Mouse (Mus musculus) intestine, embryonic 15.5 days (tissue): ENCODE results near the gene Ube2k. TPM values are rescaled to one million over a fixed set of nuclear protein-coding genes. Genes with fewer than 3 reads are reported as not detected.
A peak's percentile ranks its signal among the peaks of the same experiment; 100 is the strongest.

Experiments
- ATAC-seq: fragments of 200-750 bp; cut with Nextera tagmentation; 2 replicates; pipeline ENCODE4 v1.8.0; 2017; ENCODE audit warnings: moderate TSS enrichment, moderate library complexity
- H3K27ac ChIP-seq: fragments of 300-500 bp; sonication (generic); 2 replicates; pipeline ENCODE4 v1.5.1; 2015; ENCODE audit warnings: mild to moderate bottlenecking, inconsistent platforms
- H3K27me3 ChIP-seq: fragments of 300-500 bp; sonication (generic); replicated peaks from 2 replicates; pipeline ENCODE4 v1.6.1; 2015; ENCODE audit warnings: inconsistent platforms
- H3K36me3 ChIP-seq: fragments of 300-500 bp; sonication (generic); 2 replicates; pipeline ENCODE4 v1.6.1; 2015; ENCODE audit warnings: inconsistent platforms
- H3K4me1 ChIP-seq: fragments of 300-500 bp; sonication (generic); replicated peaks from 2 replicates; pipeline ENCODE4 v1.6.1; 2015; ENCODE audit warnings: inconsistent platforms
- H3K4me2 ChIP-seq: fragments of 300-500 bp; sonication (generic); replicated peaks from 2 replicates; pipeline ENCODE4 v1.6.1; 2015; ENCODE audit warnings: mild to moderate bottlenecking, inconsistent platforms
- H3K4me3 ChIP-seq: fragments of 300-500 bp; sonication (generic); replicated peaks from 2 replicates; pipeline ENCODE4 v1.5.1; 2015; ENCODE audit warnings: inconsistent platforms
- H3K9ac ChIP-seq: fragments of 300-500 bp; sonication (generic); 2 replicates; pipeline ENCODE4 v1.6.1; 2015; ENCODE audit warnings: inconsistent platforms
- H3K9me3 ChIP-seq: fragments of 300-500 bp; sonication (generic); 2 replicates; pipeline ENCODE4 v1.6.1; 2016; ENCODE audit warnings: inconsistent platforms
- WGBS: fragments of 180-500 bp; shearing (Covaris S2); methylation state at CpG from one replicate; pipeline ENCODE4 v1.1.7; 2015; 5-methylcytosine and 5-hydroxymethylcytosine counted together
- polyA plus RNA-seq: library from polyadenylated mRNA; unstranded; fragments of >200 nt; fragmentation: Nextera tagmentation; extraction: Ambion mirVana; gene quantifications from 2 replicates; pipeline ENCODE4 v1.2.1, GENCODE M21; 2015

The Ube2k gene
- polyA plus RNA-seq, 1 experiment from 2014 or later, result 155 TPM

DNA sequence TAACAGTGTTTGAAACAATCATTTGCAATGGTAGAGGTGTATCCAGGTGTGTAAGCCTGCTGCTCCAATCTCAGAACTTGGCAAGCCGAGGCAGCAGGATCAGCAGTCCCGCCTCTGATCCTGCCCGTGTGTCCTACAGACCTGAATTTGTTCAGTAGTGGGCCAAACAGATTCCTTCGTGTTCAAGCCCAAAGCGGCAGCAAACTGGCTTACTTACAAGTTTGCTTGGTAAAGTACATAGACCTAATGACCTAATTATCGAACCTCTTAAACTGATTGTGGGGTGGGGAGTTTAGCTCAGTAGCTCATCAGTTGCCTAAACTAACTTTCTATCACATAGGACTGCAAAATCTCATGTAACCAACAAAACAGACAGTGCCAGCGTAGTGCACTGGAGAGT lies 62.6 kb downstream of the Ube2k start:
- 89% methylated on average over 7 of the region's 7 CpGs for WGBS
- H3K4me1 ChIP-seq, result no peaks in the 10 kb centered on the region
- H3K27me3 ChIP-seq, result no peaks in the 10 kb centered on the region
- H3K4me2 ChIP-seq, result no peak overlapping the region
- H3K9ac ChIP-seq, result no peak overlapping the region
- no peak for ATAC-seq
- no peak overlapping the region for H3K4me3 ChIP-seq
- peaks cover 4% of the 10 kb centered on the region; the same call in 1 of the 2 replicates for H3K36me3 ChIP-seq
- H3K9me3 ChIP-seq, result no peaks in the 10 kb centered on the region
- no peak overlapping the region for H3K27ac ChIP-seq

DNA sequence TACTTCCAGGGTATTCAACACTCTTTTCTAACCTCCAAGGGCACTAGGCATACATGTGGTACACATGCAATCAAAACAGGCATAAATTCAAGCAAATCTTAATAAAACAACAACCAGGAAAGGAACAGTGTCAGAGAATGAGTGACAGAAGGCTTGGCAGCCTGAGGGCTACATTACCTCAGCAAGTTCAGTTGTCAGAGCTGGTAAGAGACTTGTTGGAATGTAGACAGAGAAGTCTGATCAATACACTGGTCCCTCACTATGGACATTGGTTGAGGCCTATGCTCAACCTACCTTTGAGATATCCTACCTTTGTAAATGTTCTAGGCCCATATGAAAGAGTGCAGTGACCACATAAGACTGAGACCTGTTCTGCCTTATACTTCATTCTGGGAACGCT lies 69.8 kb downstream of the Ube2k start:
- H3K4me1 ChIP-seq, result no peaks in the 10 kb centered on the region
- no peak for ATAC-seq
- H3K27ac ChIP-seq, result no peak overlapping the region
- peaks cover 6% of the 10 kb centered on the region; the same call in 1 of the 2 replicates for H3K36me3 ChIP-seq
- no peak overlapping the region for H3K9ac ChIP-seq
- H3K27me3 ChIP-seq, result no peaks in the 10 kb centered on the region
- H3K9me3 ChIP-seq, result no peaks in the 10 kb centered on the region
- no peak overlapping the region for H3K4me2 ChIP-seq
- 97% methylated on average over 1 of the region's 1 CpGs for WGBS
- H3K4me3 ChIP-seq, result no peak overlapping the region

DNA sequence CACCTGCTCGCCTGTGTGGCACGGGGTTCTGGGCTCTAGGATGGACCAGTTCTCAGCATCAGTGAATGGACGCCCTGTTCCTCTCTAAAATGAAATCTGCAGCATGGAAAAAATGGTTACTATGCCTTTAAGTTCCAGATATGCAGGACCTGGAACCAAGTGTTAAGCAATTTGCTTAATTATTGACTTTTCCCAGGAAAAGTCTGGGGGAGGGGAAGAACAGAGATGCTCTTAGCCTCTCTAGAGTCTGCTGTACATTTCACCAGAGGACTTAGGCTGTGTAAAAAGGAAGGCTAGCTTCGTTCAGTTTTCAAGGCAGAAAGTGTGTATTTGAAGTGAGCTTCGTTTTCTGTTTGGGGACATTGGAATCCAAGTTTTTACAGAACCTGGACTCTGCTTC lies 72.7 kb downstream of the Ube2k start:
- Histone ChIP-seq H3K4me1 (no peaks in the 10 kb centered on the region), H3K9me3 (no peaks in the 10 kb centered on the region), H3K27me3 (no peaks in the 10 kb centered on the region), H3K4me3 (no peak overlapping the region), H3K4me2 (no peak overlapping the region), H3K9ac (no peak overlapping the region), H3K27ac (no peak overlapping the region), H3K36me3 (0 out of 2 replicates have a peak, but pooled peaks cover 3% of the 10 kb centered on the region)
- 80% methylated on average over 5 of the region's 5 CpGs for WGBS
- peak; percentile 69 for ATAC-seq

DNA sequence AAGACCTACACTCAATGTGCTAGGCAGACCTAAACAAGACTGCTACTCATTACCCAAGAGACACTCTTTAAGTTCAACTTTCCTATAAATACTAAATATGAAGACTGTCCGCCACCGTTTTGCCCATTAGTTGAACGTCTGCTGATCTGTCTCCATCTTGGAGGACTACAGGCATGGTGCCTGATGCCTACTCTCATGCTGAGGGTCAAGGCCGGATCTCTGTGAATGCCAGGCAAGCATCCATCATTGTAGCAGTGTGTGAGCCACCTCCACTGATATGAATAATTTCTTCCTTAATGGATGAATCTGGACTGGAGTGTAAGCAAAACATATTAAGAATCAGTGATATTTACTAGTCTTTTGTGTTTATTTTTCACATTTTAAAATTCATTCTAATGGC lies 73.5 kb downstream of the Ube2k start:
- Histone ChIP-seq H3K27me3 (no peaks in the 10 kb centered on the region), H3K9ac (no peak overlapping the region), H3K4me1 (no peaks in the 10 kb centered on the region), H3K9me3 (no peaks in the 10 kb centered on the region), H3K4me2 (no peak overlapping the region), H3K27ac (no peak overlapping the region), H3K36me3 (peaks cover 3% of the 10 kb centered on the region; the same call in 1 of the 2 replicates), H3K4me3 (no peak overlapping the region)
- ATAC-seq, result no peak
- 84% methylated on average over 4 of the region's 4 CpGs for WGBS

DNA sequence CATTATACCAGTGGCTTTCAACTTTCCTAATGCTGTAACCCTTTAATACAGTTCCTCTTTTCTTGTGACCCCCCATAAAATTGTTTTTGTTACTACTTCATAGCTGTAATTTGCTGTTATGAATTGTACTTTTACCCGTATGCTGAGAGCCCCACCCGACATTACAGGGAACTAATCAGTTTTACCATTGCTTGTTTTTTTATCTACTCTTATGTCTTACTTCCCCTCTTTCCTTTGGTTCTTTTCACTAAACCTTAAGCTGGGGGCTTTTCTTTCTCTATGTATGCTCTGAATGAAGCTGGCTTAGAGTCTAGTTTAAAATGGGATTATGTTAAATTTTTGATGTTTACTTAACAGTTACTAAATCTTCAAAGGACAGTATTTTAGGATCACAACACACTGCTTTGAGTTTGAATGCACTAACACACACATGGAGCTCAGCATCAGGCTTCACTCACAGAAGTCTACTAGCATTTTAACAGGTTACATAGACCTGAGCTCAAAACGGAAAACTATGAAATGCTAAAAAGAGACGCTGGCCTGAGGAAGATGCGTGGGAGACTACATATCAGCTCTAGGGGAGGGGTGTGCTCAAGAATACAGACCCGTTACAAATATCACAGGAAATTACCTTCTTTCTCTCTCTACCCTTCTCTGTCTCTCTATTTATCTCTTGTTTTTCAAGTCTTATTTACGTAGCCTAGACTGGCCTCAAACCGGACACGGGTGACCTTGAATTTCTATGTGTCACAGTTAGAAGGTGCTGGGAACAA lies 76.3 kb downstream of the Ube2k start:
- Histone ChIP-seq H3K4me2 (no peak overlapping the region), H3K27me3 (no peaks in the 10 kb centered on the region), H3K4me1 (no peaks in the 10 kb centered on the region), H3K9me3 (no peaks in the 10 kb centered on the region), H3K36me3 (peaks cover 18% of the 10 kb centered on the region), H3K9ac (no peak overlapping the region), H3K4me3 (no peak overlapping the region), H3K27ac (no peak overlapping the region)
- 82% methylated on average over 9 of the region's 9 CpGs for WGBS
- ATAC-seq, result no peak

DNA sequence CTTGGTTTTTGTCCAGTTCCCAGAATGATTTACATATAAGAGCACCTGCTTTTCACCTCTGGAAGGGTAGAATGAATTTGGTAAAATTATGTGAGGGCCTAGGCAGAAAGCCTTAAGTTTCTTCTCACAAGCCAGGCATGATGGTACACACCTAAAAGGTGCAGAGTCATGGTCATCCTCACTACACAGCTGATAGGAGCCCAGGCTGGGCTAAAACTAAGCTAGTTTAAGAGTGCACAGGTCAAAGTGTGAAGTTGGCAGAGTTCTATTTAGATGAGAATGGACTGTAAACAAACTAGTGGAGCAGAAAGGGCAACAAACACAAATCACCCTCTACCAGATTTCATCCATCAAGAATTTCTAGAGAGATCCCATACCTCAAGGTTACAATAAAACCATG lies 87.3 kb downstream of the Ube2k start:
- Histone ChIP-seq H3K4me1 (no peaks in the 10 kb centered on the region), H3K27me3 (no peaks in the 10 kb centered on the region), H3K27ac (no peak overlapping the region), H3K36me3 (0 out of 2 replicates have a peak, but pooled peaks cover 3% of the 10 kb centered on the region), H3K9ac (no peak overlapping the region), H3K4me3 (no peak overlapping the region), H3K9me3 (no peaks in the 10 kb centered on the region), H3K4me2 (no peak overlapping the region)
- no peak for ATAC-seq

DNA sequence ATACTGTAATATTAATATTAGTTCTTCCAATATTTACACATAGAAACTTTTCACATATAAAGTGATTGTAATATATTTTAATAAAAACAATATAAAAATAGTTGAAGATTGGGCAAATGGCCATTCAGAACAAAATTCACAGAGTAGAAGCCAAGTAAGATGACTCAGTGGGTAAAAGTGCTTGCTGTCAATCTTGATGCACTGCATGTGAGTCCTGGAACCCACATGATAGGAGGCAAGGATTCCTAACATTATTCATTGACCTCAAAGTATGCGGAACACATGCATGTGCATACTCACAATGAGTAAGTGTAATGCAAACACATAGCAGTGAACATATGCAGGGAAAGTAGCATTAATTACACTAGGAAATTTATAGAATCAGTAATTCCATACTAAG lies 101.9 kb downstream of the Ube2k start:
- Histone ChIP-seq H3K4me1 (no peaks in the 10 kb centered on the region), H3K27me3 (no peaks in the 10 kb centered on the region), H3K9ac (no peak overlapping the region), H3K27ac (no peak overlapping the region), H3K4me2 (no peak overlapping the region), H3K4me3 (no peak overlapping the region), H3K36me3 (peaks cover 15% of the 10 kb centered on the region), H3K9me3 (no peaks in the 10 kb centered on the region)
- ATAC-seq, result no peak
- 90% methylated on average over 1 of the region's 1 CpGs for WGBS

Other genes with a start within 250 kb of the Ube2k start
- gene Rfc1, start 201.6 kb upstream of the Ube2k start, polyA plus RNA-seq, result 67.0 and 91.5 TPM in 2 replicates
- gene Klb, start 188.9 kb upstream of the Ube2k start, polyA plus RNA-seq, result 1.7 and 2.6 TPM in 2 replicates
- gene Rpl9, start 145.8 kb upstream of the Ube2k start, polyA plus RNA-seq, result 1,022 and 1,026 TPM in 2 replicates
- 51.8 and 58.1 TPM in 2 replicates for gene Lias, start 145.7 kb upstream of the Ube2k start, polyA plus RNA-seq
- gene Ugdh, start 101.3 kb upstream of the Ube2k start, polyA plus RNA-seq, result 195 and 200 TPM in 2 replicates
- not detected in 2 replicates for gene Gm43552, start 44.4 kb upstream of the Ube2k start, polyA plus RNA-seq
- gene Smim14, start within 50 bp of the Ube2k start, polyA plus RNA-seq, result 115 and 124 TPM in 2 replicates
- gene Pds5a, start 161.0 kb downstream of the Ube2k start, polyA plus RNA-seq, result 50.2 and 54.9 TPM in 2 replicates
- 21.5 and 25.0 TPM in 2 replicates for gene N4bp2, start 226.3 kb downstream of the Ube2k start, polyA plus RNA-seq